Mouse (Mus musculus): ENCODE data around the gene Cbx8.
A peak's percentile ranks its signal among the peaks of the same experiment; 100 is the strongest.

Gene Cbx8

DNA sequence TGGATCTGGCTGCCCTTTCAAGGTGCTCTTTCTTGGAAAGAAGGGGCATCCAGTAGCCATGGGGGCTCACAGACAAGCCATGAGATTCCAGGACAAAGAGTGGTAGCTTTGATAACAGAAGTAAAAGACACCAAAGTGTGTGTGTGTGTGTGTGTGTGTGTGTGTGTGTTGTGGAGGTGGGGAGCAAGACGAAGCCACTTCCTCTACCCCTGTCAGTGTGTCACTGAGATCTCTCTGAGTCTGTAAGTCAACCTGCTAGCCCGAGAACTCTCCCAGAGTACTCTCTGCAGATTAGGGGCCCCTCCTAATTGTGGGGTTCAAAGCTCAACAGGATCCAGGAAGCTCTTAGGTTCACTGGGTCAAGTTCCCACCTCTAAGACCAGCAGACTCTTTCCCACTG, 9.6 kb upstream of the Cbx8 start:
- DNase-seq (ENCODE audit: low read depth, low spot score), result no peak

DNA sequence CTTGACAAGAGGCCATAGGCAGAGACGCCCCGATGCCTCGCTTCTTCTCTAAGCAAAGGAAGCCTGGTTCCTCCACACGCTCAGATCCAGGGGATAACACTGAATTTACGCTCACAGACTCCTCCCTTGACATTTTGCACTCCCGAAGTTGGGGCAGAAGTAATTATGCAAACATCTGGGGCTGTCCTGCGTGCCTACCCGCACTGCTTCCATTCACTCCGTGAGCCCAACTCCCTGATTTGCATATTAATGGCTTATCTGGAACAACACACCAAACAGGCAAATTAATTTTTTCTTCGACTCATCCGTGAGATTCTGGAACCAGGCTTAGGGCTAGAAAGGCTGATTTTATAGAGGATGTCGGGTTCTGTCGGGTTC, 7.4 kb upstream of the Cbx8 start:
- no peak for DNase-seq (ENCODE audit: low read depth, low spot score)

DNA sequence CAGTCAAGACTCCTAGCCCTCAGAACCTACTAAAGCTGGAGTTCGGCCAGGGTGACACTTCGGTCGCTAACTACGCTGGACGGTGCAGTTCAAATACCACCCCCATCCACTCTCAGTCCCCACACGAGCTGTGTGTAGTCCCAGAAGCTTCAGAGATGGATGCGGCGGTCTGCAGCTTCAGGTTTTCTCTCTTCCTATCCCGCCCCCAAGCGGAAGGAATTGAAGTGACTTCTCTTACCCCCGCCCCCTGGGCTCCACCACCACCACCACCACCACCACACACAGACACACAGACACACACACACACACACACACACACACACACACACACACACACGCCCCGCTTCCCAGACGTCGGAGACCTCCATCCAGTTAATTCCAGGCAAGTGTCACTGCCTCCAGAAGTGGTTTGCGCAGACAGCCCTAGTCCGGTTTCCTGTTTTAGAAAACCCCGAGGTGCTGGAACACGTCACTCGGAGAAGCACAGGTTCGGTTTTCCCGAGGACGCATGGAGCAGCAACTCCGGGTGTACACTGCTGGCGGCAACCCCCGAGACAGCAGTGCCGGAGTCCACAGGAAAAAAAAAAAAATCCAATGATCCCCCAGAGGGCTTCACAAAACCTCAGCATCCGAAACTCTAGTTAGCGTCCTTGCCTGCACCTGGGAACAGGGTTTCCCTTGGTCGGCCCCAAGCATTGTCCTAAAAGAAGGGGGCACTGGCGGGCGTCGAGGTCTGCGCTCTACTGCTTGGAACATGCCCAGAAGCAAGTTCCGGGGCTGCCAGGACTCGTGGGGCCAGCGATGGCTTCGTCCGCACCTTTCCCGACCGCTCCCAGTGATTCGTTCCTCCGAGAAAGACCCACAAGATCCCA, 6.7 kb upstream of the Cbx8 start:
- DNase-seq (ENCODE audit: low read depth, low spot score), result no peak

DNA sequence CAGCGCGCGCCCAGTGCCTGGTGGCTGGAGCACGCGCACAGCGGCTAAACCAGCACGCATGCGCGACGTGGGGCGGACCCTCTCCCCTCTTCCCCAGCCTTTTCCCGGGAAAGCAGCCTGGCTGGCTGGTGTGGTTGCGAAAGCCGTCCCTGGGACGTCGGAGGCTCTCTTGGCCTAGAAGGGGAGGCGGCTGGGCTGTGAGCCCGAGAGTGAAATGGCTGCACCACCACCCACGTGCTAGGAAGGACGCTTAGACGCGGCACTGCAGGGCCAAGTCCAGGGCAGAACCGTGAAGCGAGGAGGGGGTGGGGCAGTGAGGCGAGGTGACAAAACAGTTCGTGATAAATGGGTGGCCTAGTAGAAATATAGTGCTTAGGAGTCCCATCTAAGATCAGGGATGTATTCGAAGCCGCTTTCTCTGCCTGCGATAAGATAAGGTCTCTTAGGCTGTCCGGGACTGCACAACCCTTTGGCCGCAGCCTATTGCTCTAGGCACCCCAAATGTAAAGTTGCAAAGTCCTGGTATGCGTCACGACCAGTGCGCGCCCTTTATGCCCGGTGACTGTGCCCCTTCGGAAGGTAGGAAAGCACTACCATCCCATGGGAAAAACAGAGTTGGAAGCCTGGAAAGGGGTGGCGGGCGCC, 6.0 kb upstream of the Cbx8 start:
- no peak for DNase-seq (ENCODE audit: low read depth, low spot score)

DNA sequence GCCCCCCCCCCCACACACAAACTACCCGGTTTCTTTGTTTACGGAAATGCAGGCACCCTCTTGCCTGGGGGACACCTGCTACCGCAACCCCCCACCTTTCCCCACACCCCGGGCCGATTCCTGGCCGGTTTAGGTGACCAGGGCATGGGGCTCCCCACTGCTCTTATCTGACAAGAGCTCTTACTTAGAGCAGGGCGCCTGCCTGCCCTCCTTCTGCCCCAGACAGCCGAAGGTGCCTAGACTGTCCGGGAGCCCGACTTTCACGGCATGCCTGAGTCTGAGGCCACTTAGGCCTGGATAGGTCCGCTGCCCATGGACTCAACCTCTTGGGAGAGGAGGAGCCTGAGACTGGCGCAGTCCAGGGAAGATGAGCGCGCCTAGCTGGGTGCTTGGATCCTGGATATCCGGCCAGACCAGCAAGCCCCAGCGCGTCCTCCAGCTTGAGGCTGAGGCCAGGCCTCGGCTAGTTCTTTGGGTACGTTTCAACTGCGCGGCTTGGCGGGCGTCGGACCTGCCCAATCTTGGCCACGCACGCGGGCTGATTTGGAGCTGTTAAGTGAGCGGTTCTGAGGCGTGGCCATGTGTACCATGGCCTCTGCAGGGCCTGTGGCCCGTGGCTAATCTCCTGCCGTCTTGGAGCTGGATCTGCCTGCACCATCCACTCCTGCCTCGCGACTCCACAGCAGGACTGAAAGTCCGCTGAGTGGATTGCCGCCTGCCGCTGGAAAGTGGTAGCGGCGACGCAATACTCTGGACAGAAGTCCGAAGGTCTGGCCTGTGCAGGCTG, 4.0 kb upstream of the Cbx8 start:
- no peak for DNase-seq (ENCODE audit: low read depth, low spot score)

DNA sequence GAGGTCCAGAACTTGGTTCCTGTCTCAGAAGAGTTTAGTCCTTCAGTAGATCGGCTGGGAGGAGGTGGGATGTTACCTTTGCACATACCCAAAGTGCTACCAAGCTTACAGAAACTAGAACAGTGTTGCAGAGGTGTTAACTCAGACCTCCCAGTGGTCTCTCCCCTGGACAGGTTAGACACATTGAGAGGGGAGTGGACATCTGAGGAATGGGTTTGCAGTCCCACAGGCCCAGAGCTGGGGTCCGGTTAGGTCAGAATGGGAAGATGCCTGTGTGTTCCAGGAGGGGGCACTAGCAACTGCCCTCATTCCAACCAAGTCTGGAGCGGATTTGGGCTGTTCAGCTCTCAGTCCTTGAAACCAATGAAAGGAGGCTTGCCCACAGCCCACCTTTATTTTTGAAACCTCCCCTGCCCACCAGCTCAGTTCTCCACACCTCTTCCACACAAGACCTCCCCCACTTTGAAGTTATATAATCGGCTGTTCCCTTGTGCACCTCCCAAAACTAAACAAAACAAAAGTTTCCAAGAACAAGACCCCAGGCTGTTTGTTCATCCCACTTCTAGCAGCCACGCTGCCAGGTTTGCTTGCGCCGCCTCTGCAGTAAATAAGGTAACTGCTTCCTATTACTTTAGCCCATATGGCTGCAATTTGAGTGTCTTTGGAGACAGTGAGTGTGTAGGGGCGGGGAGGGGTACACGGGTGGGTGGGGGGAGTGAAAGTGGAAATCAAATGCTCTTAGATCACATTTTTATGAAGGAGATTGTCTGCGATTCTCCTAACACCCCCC, 3.2 kb upstream of the Cbx8 start:
- peak; percentile 49 for DNase-seq (ENCODE audit: low read depth, low spot score)

DNA sequence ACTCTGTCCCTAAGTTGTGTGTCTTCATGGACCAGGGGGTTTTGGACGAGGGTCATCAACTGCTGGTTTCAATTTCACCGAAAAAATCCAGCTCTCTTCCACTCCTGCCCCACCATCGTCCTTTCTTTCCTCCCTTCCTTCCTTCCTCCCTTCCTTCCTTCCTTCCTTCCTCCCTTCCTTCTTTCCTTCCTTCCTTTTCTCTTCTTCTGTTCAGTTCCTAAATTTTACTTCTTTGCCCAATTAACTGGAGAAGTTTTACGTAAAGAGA, 2.4 kb upstream of the Cbx8 start:
- DNase-seq (ENCODE audit: low read depth, low spot score), result no peak

- DNase-seq (ENCODE audit: low read depth, low spot score), result no peak
These were observed 1.9 kb upstream of the Cbx8 start for GRCm38 (mm10) chr11:119042466-119043272.

GRCm38 (mm10) chr11:119041750-119042465, 1.1 kb upstream of the Cbx8 start:
- DNase-seq (ENCODE audit: low read depth, low spot score), result no peak

- peak; percentile 23 for DNase-seq (ENCODE audit: low read depth, low spot score)
These were observed 552 bp upstream of the Cbx8 start for GRCm38 (mm10) chr11:119041325-119041716.

- peak; percentile 25 for DNase-seq (ENCODE audit: low read depth, low spot score)
These were observed 847 bp downstream of the Cbx8 start for GRCm38 (mm10) chr11:119039732-119040512.

GRCm38 (mm10) chr11:119038744-119039484, 1.9 kb downstream of the Cbx8 start:
- DNase-seq (ENCODE audit: low read depth, low spot score), result no peak

DNA sequence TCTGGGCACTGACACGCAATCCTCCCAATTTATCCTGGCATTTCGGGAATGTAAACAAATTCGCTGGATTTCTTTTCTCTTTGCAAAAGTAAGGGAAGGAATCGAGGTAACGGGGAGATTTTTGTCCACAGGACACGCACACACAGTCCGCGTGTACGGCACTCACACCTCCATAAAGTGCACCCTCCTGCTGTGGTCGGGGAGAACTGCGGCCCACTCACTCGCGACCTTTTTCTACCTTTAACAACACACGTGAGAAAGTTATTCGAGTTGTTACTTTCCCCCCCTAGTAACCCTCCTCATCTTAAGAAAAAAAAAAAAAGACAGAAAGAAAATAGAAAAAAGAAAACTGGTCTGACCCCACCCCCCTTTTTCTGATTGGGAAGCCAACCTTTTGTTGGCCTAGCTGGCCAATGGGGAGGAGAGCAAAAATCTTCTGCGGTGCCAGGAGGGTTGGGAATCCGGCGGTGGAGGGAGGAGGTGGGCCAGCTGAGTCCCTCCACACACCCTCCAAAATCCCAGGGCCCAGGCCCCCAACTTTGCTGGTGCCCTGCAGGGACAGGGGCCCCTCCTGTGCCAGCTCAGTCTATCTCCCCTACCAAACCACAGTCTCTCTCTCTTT, 2.9 kb downstream of the Cbx8 start:
- peak; percentile 56 for DNase-seq (ENCODE audit: low read depth, low spot score)

- DNase-seq (ENCODE audit: low read depth, low spot score), result no peak
These were observed 3.6 kb downstream of the Cbx8 start for GRCm38 (mm10) chr11:119036934-119037779.

- no peak for DNase-seq (ENCODE audit: low read depth, low spot score)
These were observed 4.3 kb downstream of the Cbx8 start for GRCm38 (mm10) chr11:119036447-119036846.

GRCm38 (mm10) chr11:119035686-119036165, 5.0 kb downstream of the Cbx8 start:
- DNase-seq (ENCODE audit: low read depth, low spot score), result no peak

GRCm38 (mm10) chr11:119035094-119035685, 5.6 kb downstream of the Cbx8 start:
- no peak for DNase-seq (ENCODE audit: low read depth, low spot score)
